Mouse (Mus musculus): Measurements from ENCODE around the gene Cmtm4. TPM values are rescaled to one million over a fixed set of nuclear protein-coding genes. Genes with fewer than 3 reads are reported as not detected.
"Not testable (repeated sequence)": the region's sequence is repeated elsewhere in the genome, so short reads cannot be mapped to it uniquely, and the experiment has no call there.

Cmtm4 gene
- polyA plus RNA-seq, 1 experiment: 7.8 TPM

- no peak for DNase-seq
- Histone ChIP-seq H3K27me3 (ENCODE audit: control insufficient read depth, insufficient read depth, low read length) (no peaks in the 10 kb centered on the region), H3K4me3 (ENCODE audit: control insufficient read depth, insufficient read depth, low read length) (peak within 1 kb of the TSS; percentile 52), H3K27ac (ENCODE audit: control insufficient read depth, insufficient read depth, low read length) (no peak within 1 kb of the TSS), H3K4me1 (replicated peaks; ENCODE audit: control insufficient read depth, insufficient read depth, low read length) (peaks cover 17% of the 10 kb centered on the region), H3K36me3 (ENCODE audit: control insufficient read depth, insufficient read depth, low read length) (no peaks in the 10 kb centered on the region)
- WGBS: 40% methylated on average over 18 of the region's 18 CpGs
- no peak for TF ChIP-seq CTCF (IDR thresholded peaks at IDR 0.05; ENCODE audit: borderline replicate concordance, control insufficient read depth, extremely low read depth, insufficient read depth, low read length, poor library complexity)
- no peak for TF ChIP-seq POLR2A (IDR thresholded peaks at IDR 0.05; ENCODE audit: control insufficient read depth, extremely low read depth, insufficient read depth, low read length, poor library complexity)
Observed at GRCm38 (mm10) chr8:104339229-104339982, 56.2 kb downstream of the Cmtm4 start, which contains the start of gene Cmtm3. Cmtm3 (plus strand) TSS chr8:104339410.

- Histone ChIP-seq H3K27me3 (ENCODE audit: control insufficient read depth, insufficient read depth, low read length) (no peaks in the 10 kb centered on the region), H3K4me1 (replicated peaks; ENCODE audit: control insufficient read depth, insufficient read depth, low read length) (peaks cover 17% of the 10 kb centered on the region), H3K27ac (ENCODE audit: control insufficient read depth, insufficient read depth, low read length) (no peak overlapping the region), H3K4me3 (ENCODE audit: control insufficient read depth, insufficient read depth, low read length) (no peak overlapping the region), H3K36me3 (ENCODE audit: control insufficient read depth, insufficient read depth, low read length) (no peaks in the 10 kb centered on the region)
- TF ChIP-seq POLR2A (IDR thresholded peaks at IDR 0.05; ENCODE audit: control insufficient read depth, extremely low read depth, insufficient read depth, low read length, poor library complexity) (no peak), CTCF (IDR thresholded peaks at IDR 0.05; ENCODE audit: borderline replicate concordance, control insufficient read depth, extremely low read depth, insufficient read depth, low read length, poor library complexity) (0 out of 2 replicates have a peak, but pooled peaks have one; percentile 16)
- WGBS: 57% methylated on average over 3 of the region's 3 CpGs
- DNase-seq: no peak
Observed at GRCm38 (mm10) chr8:104337890-104338289, 57.7 kb downstream of the Cmtm4 start.

- DNase-seq: no peak
- 100% methylated on average over 1 of the region's 1 CpGs for WGBS
- H3K27me3 ChIP-seq (ENCODE audit: control insufficient read depth, insufficient read depth, low read length): no peaks in the 10 kb centered on the region
- TF ChIP-seq CTCF (IDR thresholded peaks at IDR 0.05; ENCODE audit: borderline replicate concordance, control insufficient read depth, extremely low read depth, insufficient read depth, low read length, poor library complexity): no peak
- no peak overlapping the region for H3K4me3 ChIP-seq (ENCODE audit: control insufficient read depth, insufficient read depth, low read length)
- no peaks in the 10 kb centered on the region for H3K36me3 ChIP-seq (ENCODE audit: control insufficient read depth, insufficient read depth, low read length)
- H3K4me1 ChIP-seq (replicated peaks; ENCODE audit: control insufficient read depth, insufficient read depth, low read length): peaks cover 17% of the 10 kb centered on the region
- no peak overlapping the region for H3K27ac ChIP-seq (ENCODE audit: control insufficient read depth, insufficient read depth, low read length)
Observed at GRCm38 (mm10) chr8:104336806-104337205, 58.8 kb downstream of the Cmtm4 start.

- no peak for TF ChIP-seq POLR2A (IDR thresholded peaks at IDR 0.05; ENCODE audit: control insufficient read depth, extremely low read depth, insufficient read depth, low read length, poor library complexity)
- no peak for TF ChIP-seq CTCF (IDR thresholded peaks at IDR 0.05; ENCODE audit: borderline replicate concordance, control insufficient read depth, extremely low read depth, insufficient read depth, low read length, poor library complexity)
- no peaks in the 10 kb centered on the region for H3K27me3 ChIP-seq (ENCODE audit: control insufficient read depth, insufficient read depth, low read length)
- no peak overlapping the region for H3K4me3 ChIP-seq (ENCODE audit: control insufficient read depth, insufficient read depth, low read length)
- no peak overlapping the region for H3K27ac ChIP-seq (ENCODE audit: control insufficient read depth, insufficient read depth, low read length)
- H3K4me1 ChIP-seq (replicated peaks; ENCODE audit: control insufficient read depth, insufficient read depth, low read length): no peaks in the 10 kb centered on the region
- no peak for DNase-seq
- no peaks in the 10 kb centered on the region for H3K36me3 ChIP-seq (ENCODE audit: control insufficient read depth, insufficient read depth, low read length)
- WGBS: 95% methylated on average over 1 of the region's 1 CpGs
Observed at GRCm38 (mm10) chr8:104334196-104334595, 61.4 kb downstream of the Cmtm4 start.

GRCm38 (mm10) chr8:104333786-104334185 lies 61.8 kb downstream of the Cmtm4 start:
- H3K27me3 ChIP-seq (ENCODE audit: control insufficient read depth, insufficient read depth, low read length): no peaks in the 10 kb centered on the region
- no peak overlapping the region for H3K27ac ChIP-seq (ENCODE audit: control insufficient read depth, insufficient read depth, low read length)
- TF ChIP-seq POLR2A (IDR thresholded peaks at IDR 0.05; ENCODE audit: control insufficient read depth, extremely low read depth, insufficient read depth, low read length, poor library complexity) (no peak), CTCF (IDR thresholded peaks at IDR 0.05; ENCODE audit: borderline replicate concordance, control insufficient read depth, extremely low read depth, insufficient read depth, low read length, poor library complexity) (no peak)
- 31% methylated on average over 5 of the region's 5 CpGs for WGBS
- no peaks in the 10 kb centered on the region for H3K4me1 ChIP-seq (replicated peaks; ENCODE audit: control insufficient read depth, insufficient read depth, low read length)
- no peak for DNase-seq
- no peaks in the 10 kb centered on the region for H3K36me3 ChIP-seq (ENCODE audit: control insufficient read depth, insufficient read depth, low read length)
- no peak overlapping the region for H3K4me3 ChIP-seq (ENCODE audit: control insufficient read depth, insufficient read depth, low read length)

- no peaks in the 10 kb centered on the region for H3K27me3 ChIP-seq (ENCODE audit: control insufficient read depth, insufficient read depth, low read length)
- no peak overlapping the region for H3K4me3 ChIP-seq (ENCODE audit: control insufficient read depth, insufficient read depth, low read length)
- no peaks in the 10 kb centered on the region for H3K4me1 ChIP-seq (replicated peaks; ENCODE audit: control insufficient read depth, insufficient read depth, low read length)
- no peak for TF ChIP-seq POLR2A (IDR thresholded peaks at IDR 0.05; ENCODE audit: control insufficient read depth, extremely low read depth, insufficient read depth, low read length, poor library complexity)
- no peak for TF ChIP-seq CTCF (IDR thresholded peaks at IDR 0.05; ENCODE audit: borderline replicate concordance, control insufficient read depth, extremely low read depth, insufficient read depth, low read length, poor library complexity)
- H3K36me3 ChIP-seq (ENCODE audit: control insufficient read depth, insufficient read depth, low read length): no peaks in the 10 kb centered on the region
- DNase-seq: no peak
- H3K27ac ChIP-seq (ENCODE audit: control insufficient read depth, insufficient read depth, low read length): no peak overlapping the region
- WGBS: 86% methylated on average over 5 of the region's 5 CpGs
Observed at GRCm38 (mm10) chr8:104332665-104333631, 62.7 kb downstream of the Cmtm4 start.

GRCm38 (mm10) chr8:104321930-104322329 lies 73.7 kb downstream of the Cmtm4 start, which contains the start of gene Cmtm2b:
Cmtm2b (plus strand) TSS chr8:104322230.
- not testable (repeated sequence) for H3K4me3 ChIP-seq (ENCODE audit: control insufficient read depth, insufficient read depth, low read length); DNase-seq; H3K4me1 ChIP-seq (replicated peaks; ENCODE audit: control insufficient read depth, insufficient read depth, low read length); H3K27ac ChIP-seq (ENCODE audit: control insufficient read depth, insufficient read depth, low read length); H3K36me3 ChIP-seq (ENCODE audit: control insufficient read depth, insufficient read depth, low read length); H3K27me3 ChIP-seq (ENCODE audit: control insufficient read depth, insufficient read depth, low read length)
- WGBS: 92% methylated on average over 12 of the region's 12 CpGs

GRCm38 (mm10) chr8:104321267-104321666 lies 74.3 kb downstream of the Cmtm4 start, which contains the start of gene Gm11020:
Gm11020 (plus strand) TSS chr8:104321567.
- H3K4me1 ChIP-seq (replicated peaks; ENCODE audit: control insufficient read depth, insufficient read depth, low read length); H3K4me3 ChIP-seq (ENCODE audit: control insufficient read depth, insufficient read depth, low read length); DNase-seq; H3K27ac ChIP-seq (ENCODE audit: control insufficient read depth, insufficient read depth, low read length); H3K36me3 ChIP-seq (ENCODE audit: control insufficient read depth, insufficient read depth, low read length); H3K27me3 ChIP-seq (ENCODE audit: control insufficient read depth, insufficient read depth, low read length): not testable (repeated sequence)
- 91% methylated on average over 11 of the region's 11 CpGs for WGBS

Measured in thymus, adult 2 months (tissue).